Mouse (Mus musculus): ENCODE data around the gene Btbd2. TPM values are rescaled to one million over a fixed set of nuclear protein-coding genes. Genes with fewer than 3 reads are reported as not detected.
A peak's percentile ranks its signal among the peaks of the same experiment; 100 is the strongest.

Gene Btbd2
- polyA plus RNA-seq, 1 experiment from 2014 or later = 33.2 TPM

DNA sequence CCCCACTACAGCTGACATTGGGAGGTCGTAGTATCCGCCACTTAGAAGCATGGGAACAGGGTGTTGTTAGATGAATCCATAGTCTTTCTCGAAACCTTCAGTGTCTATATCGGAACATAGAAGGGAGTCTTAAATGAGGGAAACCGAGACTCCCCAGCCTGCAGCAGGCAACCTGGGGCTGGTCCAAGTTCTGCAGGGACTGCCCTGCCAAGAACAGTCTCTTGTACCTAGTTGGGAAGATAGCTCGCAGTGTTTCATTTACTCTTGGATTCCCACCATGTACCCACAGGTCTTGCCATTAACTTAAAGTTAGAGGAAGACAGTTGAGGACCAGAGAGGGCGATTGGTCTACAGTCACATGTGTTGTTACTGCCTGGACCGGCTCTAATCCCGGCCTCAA, 36.5 kb downstream of the Btbd2 start:
- H3K9me3 ChIP-seq (ENCODE audit: control insufficient read depth, low read length) = no peaks in the 10 kb centered on the region
- 76% methylated on average over 9 of the region's 9 CpGs for WGBS
- peaks cover 3% of the 10 kb centered on the region; the same call in 1 of the 2 replicates for H3K36me3 ChIP-seq (ENCODE audit: control insufficient read depth, insufficient read depth, low read length)
- no peaks in the 10 kb centered on the region for H3K27me3 ChIP-seq (ENCODE audit: control insufficient read depth, insufficient read depth, low read depth, low read length)
- no peak overlapping the region for H3K4me3 ChIP-seq (ENCODE audit: low read length)
- no peak overlapping the region for H3K9ac ChIP-seq (ENCODE audit: low read length)
- peaks cover 20% of the 10 kb centered on the region for H3K4me1 ChIP-seq (replicated peaks; ENCODE audit: control insufficient read depth, insufficient read depth, low read length)
- no peak for ATAC-seq (ENCODE audit: low read depth)
- H3K4me2 ChIP-seq (ENCODE audit: low read depth, low read length) = no peak overlapping the region
- H3K27ac ChIP-seq (ENCODE audit: low read length) = no peak overlapping the region

DNA sequence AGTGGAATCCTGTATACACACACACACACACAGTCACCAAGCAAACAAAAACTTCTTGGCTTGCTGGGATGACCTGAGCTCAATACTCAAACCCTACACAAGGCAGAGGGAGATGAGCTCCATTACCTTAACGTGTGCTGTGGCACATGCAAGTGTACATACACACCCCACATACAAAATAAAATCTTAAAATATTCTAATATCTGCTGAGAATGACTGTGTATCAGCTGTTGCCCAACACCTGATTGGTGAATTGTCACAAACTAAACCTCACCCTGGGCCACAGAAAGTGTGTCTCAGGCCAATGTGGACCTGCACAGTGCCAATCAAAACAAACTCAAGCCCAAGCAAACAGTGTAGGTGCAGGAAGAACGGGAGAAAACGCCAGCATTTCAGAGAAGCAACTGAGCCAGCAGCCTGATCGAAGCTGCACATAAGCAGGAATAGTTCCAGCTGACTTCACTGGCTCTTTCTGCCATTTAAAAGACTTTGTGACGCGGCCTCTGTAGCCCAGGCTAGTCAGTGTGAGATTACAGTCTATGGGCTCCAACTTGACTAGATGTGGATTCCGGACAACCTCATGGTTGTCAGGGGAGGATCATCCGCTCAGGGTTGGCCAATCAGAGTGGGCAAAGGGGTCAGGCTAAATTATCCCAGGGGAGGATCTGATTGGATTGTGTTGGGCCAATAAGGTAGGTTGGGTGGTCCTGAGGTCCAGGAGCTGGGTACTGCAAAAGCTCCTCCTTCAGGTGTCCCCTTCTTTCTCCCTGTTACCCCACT, 37.2 kb downstream of the Btbd2 start:
- Histone ChIP-seq H3K9me3 (ENCODE audit: control insufficient read depth, low read length) (no peaks in the 10 kb centered on the region), H3K4me3 (ENCODE audit: low read length) (no peak overlapping the region), H3K9ac (ENCODE audit: low read length) (no peak overlapping the region), H3K4me2 (ENCODE audit: low read depth, low read length) (no peak overlapping the region), H3K27me3 (ENCODE audit: control insufficient read depth, insufficient read depth, low read depth, low read length) (no peaks in the 10 kb centered on the region), H3K4me1 (replicated peaks; ENCODE audit: control insufficient read depth, insufficient read depth, low read length) (peaks cover 20% of the 10 kb centered on the region), H3K36me3 (ENCODE audit: control insufficient read depth, insufficient read depth, low read length) (peaks cover 9% of the 10 kb centered on the region), H3K27ac (ENCODE audit: low read length) (no peak overlapping the region)
- ATAC-seq (ENCODE audit: low read depth) = no peak
- 27% methylated on average over 8 of the region's 8 CpGs for WGBS

DNA sequence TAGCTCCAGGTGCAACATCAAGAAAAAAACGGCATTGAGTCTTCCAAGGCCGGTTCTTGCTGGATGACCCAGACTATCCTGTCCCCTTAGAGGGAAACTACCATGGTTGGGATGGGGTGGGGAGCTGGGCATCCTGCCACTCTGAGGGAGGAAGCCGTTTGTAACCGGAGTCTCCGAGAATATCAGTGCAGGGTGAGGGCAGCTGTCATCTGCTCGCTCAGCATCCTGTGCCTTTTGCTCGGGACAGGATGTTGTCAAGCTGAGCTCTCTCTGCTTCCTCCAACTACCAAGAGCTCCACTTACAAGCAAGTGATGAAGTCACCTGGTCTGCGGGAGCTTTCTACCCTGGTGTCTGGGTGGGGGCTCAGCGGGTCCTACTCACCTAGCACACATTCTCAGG, 38.7 kb downstream of the Btbd2 start:
- Histone ChIP-seq H3K4me2 (ENCODE audit: low read depth, low read length) (no peak overlapping the region), H3K27ac (ENCODE audit: low read length) (peak overlapping the region; percentile 71), H3K4me3 (ENCODE audit: low read length) (no peak overlapping the region), H3K27me3 (ENCODE audit: control insufficient read depth, insufficient read depth, low read depth, low read length) (no peaks in the 10 kb centered on the region), H3K9me3 (ENCODE audit: control insufficient read depth, low read length) (no peaks in the 10 kb centered on the region), H3K4me1 (replicated peaks; ENCODE audit: control insufficient read depth, insufficient read depth, low read length) (peaks cover 6% of the 10 kb centered on the region), H3K9ac (ENCODE audit: low read length) (no peak overlapping the region), H3K36me3 (ENCODE audit: control insufficient read depth, insufficient read depth, low read length) (peaks cover 16% of the 10 kb centered on the region)
- 53% methylated on average over 9 of the region's 9 CpGs for WGBS
- no peak for ATAC-seq (ENCODE audit: low read depth)

DNA sequence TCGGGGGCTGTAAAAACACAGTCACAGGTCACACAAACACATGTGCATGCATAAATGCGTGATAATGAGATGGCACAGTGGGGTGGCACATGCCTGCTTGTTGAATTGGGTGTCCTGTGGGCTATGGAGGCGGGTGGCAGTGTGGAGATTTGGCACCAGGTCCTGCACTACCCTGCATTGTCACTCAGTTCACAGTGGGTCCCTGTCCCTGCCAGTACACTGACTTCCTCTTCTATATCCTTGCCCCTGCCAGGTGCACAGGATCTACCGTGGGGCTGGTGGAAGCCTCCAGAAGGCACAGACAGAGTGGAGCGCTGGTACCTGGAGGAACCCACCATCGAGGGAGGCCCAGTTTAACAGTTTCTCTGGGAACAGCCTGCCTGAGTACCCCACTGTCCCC, 42.5 kb downstream of the Btbd2 start:
- Histone ChIP-seq H3K27ac (ENCODE audit: low read length) (no peak overlapping the region), H3K36me3 (ENCODE audit: control insufficient read depth, insufficient read depth, low read length) (peaks cover 19% of the 10 kb centered on the region), H3K4me2 (ENCODE audit: low read depth, low read length) (no peak overlapping the region), H3K9me3 (ENCODE audit: control insufficient read depth, low read length) (no peaks in the 10 kb centered on the region), H3K9ac (ENCODE audit: low read length) (no peak overlapping the region), H3K4me1 (replicated peaks; ENCODE audit: control insufficient read depth, insufficient read depth, low read length) (no peaks in the 10 kb centered on the region), H3K4me3 (ENCODE audit: low read length) (no peak overlapping the region), H3K27me3 (ENCODE audit: control insufficient read depth, insufficient read depth, low read depth, low read length) (no peaks in the 10 kb centered on the region)
- WGBS = 83% methylated on average over 6 of the region's 6 CpGs
- no peak for ATAC-seq (ENCODE audit: low read depth)

DNA sequence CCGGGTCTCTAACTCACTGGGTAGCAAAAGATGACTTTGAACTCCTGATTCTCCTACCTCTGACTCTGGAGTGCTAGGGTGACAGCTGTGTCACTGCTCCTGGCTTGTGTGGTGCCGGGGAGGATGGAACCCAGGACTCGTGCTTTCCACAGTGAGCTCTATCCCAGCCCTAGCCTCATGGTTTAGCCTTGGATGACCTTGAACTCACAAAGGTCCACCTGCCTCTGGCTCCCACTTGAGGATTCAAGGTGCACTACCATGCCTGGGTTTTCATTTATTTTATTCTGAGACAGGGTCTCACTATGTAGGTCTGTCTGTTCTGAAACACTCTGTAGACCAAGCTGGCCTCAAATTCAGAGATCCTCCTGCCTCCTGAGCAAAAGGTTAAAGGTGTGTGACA, 43.0 kb downstream of the Btbd2 start:
- 80% methylated on average over 3 of the region's 3 CpGs for WGBS

DNA sequence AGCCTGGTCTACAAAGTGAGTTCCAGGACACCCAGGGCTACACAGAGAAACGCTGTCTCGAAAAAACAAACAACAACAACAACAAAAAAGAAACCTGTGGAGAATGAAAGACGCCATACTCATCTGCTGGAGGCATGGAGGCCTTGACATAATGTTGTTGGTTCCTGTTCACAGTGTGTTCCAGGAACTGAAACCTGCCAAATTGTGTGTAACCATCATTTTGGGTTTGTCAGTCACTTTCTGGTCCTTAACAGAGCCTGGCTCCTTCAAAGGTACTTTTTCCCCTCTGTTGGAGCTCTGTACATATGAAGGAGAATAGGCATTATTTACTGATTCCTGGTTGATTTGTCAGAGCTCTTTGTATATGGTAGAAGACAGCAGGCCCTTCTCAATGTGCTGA, 45.0 kb downstream of the Btbd2 start:
- H3K9me3 ChIP-seq (ENCODE audit: control insufficient read depth, low read length) = no peaks in the 10 kb centered on the region
- H3K36me3 ChIP-seq (ENCODE audit: control insufficient read depth, insufficient read depth, low read length) = peaks cover 36% of the 10 kb centered on the region
- no peaks in the 10 kb centered on the region for H3K4me1 ChIP-seq (replicated peaks; ENCODE audit: control insufficient read depth, insufficient read depth, low read length)
- no peak overlapping the region for H3K4me2 ChIP-seq (ENCODE audit: low read depth, low read length)
- no peak overlapping the region for H3K27ac ChIP-seq (ENCODE audit: low read length)
- no peak overlapping the region for H3K4me3 ChIP-seq (ENCODE audit: low read length)
- no peak for ATAC-seq (ENCODE audit: low read depth)
- no peak overlapping the region for H3K9ac ChIP-seq (ENCODE audit: low read length)
- H3K27me3 ChIP-seq (ENCODE audit: control insufficient read depth, insufficient read depth, low read depth, low read length) = no peaks in the 10 kb centered on the region
- 91% methylated on average over 3 of the region's 3 CpGs for WGBS

More for the DNA sequence above, 43.0 kb downstream of the Btbd2 start:
- no peaks in the 10 kb centered on the region for H3K9me3 ChIP-seq (ENCODE audit: control insufficient read depth, low read length)
- H3K4me2 ChIP-seq (ENCODE audit: low read depth, low read length) = no peak overlapping the region
- no peak overlapping the region for H3K9ac ChIP-seq (ENCODE audit: low read length)
- no peak overlapping the region for H3K4me3 ChIP-seq (ENCODE audit: low read length)
- no peaks in the 10 kb centered on the region for H3K4me1 ChIP-seq (replicated peaks; ENCODE audit: control insufficient read depth, insufficient read depth, low read length)
- H3K36me3 ChIP-seq (ENCODE audit: control insufficient read depth, insufficient read depth, low read length) = peaks cover 22% of the 10 kb centered on the region
- no peak overlapping the region for H3K27ac ChIP-seq (ENCODE audit: low read length)
- H3K27me3 ChIP-seq (ENCODE audit: control insufficient read depth, insufficient read depth, low read depth, low read length) = no peaks in the 10 kb centered on the region
- no peak for ATAC-seq (ENCODE audit: low read depth)

DNA sequence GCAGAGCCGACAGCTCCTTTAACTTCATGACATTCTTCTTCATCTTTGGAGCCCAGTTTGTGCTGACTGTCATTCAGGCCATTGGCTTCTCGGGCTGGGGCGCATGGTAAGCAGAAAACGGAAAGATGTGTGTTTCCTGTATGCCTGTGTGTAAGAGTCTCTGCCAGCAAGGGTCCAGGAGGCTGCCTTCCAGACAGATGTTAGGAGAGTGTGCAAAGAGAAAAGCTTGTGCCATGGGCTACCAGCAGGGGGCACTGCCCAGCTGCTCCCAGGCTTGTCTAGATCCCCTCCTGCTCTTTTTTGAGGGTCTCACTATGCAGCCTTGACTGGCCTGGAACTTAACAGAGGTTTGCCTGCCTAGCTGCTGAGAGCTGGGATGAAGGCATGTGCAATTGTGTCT, 45.8 kb downstream of the Btbd2 start:
- Histone ChIP-seq H3K4me3 (ENCODE audit: low read length) (no peak overlapping the region), H3K27me3 (ENCODE audit: control insufficient read depth, insufficient read depth, low read depth, low read length) (no peaks in the 10 kb centered on the region), H3K9ac (ENCODE audit: low read length) (no peak overlapping the region), H3K27ac (ENCODE audit: low read length) (no peak overlapping the region), H3K4me1 (replicated peaks; ENCODE audit: control insufficient read depth, insufficient read depth, low read length) (no peaks in the 10 kb centered on the region), H3K4me2 (ENCODE audit: low read depth, low read length) (no peak overlapping the region), H3K36me3 (ENCODE audit: control insufficient read depth, insufficient read depth, low read length) (peaks cover 43% of the 10 kb centered on the region), H3K9me3 (ENCODE audit: control insufficient read depth, low read length) (no peaks in the 10 kb centered on the region)
- WGBS = 48% methylated on average over 4 of the region's 4 CpGs
- peak; percentile 55 for ATAC-seq (ENCODE audit: low read depth)

DNA sequence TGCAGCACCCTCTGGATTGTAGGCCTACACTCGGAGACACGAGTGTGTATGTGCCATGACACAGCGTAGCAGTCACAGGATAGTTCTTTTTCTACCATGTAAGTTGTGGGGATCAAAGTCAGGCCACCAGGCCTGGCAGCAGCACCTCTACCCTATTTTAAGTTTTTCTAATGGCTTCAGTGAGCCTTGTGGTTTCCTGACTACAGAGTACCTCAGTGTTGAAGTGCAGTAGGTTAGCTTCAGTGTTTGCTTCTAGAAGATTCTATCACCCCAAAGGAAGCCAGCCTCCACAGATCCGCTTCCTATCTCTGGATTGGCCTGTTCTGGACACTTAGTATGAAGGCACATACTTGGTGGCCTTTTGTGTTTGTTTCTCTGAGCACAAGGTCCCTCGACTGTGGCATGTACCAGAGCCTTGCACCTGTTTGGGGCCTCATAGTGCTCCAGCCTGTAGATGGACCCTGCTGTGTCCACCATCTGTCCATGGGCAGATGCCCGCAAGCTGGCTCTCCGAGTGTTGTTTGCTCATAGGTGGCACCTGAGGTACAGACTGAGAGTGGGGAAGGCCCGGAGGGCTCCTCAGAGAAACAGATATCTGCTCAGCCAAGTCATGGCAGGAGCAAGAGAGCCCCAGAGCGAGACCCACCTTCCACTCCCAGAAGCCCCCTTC, 46.6 kb downstream of the Btbd2 start:
- Histone ChIP-seq H3K36me3 (ENCODE audit: control insufficient read depth, insufficient read depth, low read length) (peaks cover 40% of the 10 kb centered on the region), H3K4me1 (replicated peaks; ENCODE audit: control insufficient read depth, insufficient read depth, low read length) (no peaks in the 10 kb centered on the region), H3K9ac (ENCODE audit: low read length) (no peak overlapping the region), H3K27ac (ENCODE audit: low read length) (no peak overlapping the region), H3K4me3 (ENCODE audit: low read length) (no peak overlapping the region), H3K4me2 (ENCODE audit: low read depth, low read length) (no peak overlapping the region), H3K9me3 (ENCODE audit: control insufficient read depth, low read length) (no peaks in the 10 kb centered on the region), H3K27me3 (ENCODE audit: control insufficient read depth, insufficient read depth, low read depth, low read length) (no peaks in the 10 kb centered on the region)
- 89% methylated on average over 9 of the region's 9 CpGs for WGBS
- ATAC-seq (ENCODE audit: low read depth) = no peak

DNA sequence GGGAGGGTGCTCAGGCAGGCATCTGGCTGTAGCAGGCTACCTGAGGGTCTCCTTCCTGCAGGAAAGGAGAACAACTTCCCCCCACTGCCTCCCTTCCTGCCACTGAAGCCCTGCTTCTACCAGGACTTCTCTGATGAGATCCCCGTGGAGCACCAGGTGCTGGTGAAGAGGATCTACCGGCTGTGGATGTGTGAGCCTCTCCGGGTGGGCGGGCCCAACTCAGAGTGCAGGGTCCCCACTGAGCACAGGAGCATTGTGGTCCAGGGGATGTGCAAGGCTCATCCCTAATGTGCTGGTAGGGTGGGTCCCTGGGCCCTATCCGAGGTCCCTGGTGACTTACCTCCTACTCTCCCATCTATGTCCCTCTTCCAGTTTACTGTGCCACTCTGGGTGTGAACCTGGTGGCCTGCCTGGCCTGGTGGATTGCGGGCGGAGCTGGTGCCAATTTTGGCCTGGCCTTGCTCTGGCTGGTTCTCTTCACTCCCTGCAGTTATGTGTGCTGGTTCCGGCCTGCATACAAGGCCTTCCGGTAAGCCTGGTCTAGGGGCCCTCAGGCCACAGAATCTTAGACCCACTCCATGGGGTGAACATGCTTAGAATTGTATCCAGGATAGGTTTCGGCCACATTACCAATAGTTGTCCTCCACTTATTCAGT, 47.5 kb downstream of the Btbd2 start:
- no peak for ATAC-seq (ENCODE audit: low read depth)
- Histone ChIP-seq H3K27me3 (ENCODE audit: control insufficient read depth, insufficient read depth, low read depth, low read length) (no peaks in the 10 kb centered on the region), H3K4me1 (replicated peaks; ENCODE audit: control insufficient read depth, insufficient read depth, low read length) (no peaks in the 10 kb centered on the region), H3K4me2 (ENCODE audit: low read depth, low read length) (no peak overlapping the region), H3K36me3 (ENCODE audit: control insufficient read depth, insufficient read depth, low read length) (peaks cover 33% of the 10 kb centered on the region), H3K9ac (ENCODE audit: low read length) (no peak overlapping the region), H3K4me3 (ENCODE audit: low read length) (no peak overlapping the region), H3K27ac (ENCODE audit: low read length) (no peak overlapping the region), H3K9me3 (ENCODE audit: control insufficient read depth, low read length) (no peaks in the 10 kb centered on the region)
- 85% methylated on average over 10 of the region's 10 CpGs for WGBS

Data from lung, embryonic 16.5 days (tissue).